Mouse (Mus musculus) myocyte (in vitro differentiated cells): Measurements from ENCODE around the gene Radil. TPM values are rescaled to one million over a fixed set of nuclear protein-coding genes. Genes with fewer than 3 reads are reported as not detected.

Experiments used
- H3K27me3 ChIP-seq: one replicate; pipeline ENCODE4 v1.6.1; 2011; ENCODE audit not compliant: control insufficient read depth, insufficient read depth, insufficient read length
- H3K36me3 ChIP-seq: one replicate; pipeline ENCODE4 v1.6.1; 2011; ENCODE audit not compliant: control insufficient read depth, insufficient read depth
- H3K4me2 ChIP-seq: one replicate; pipeline ENCODE4 v1.6.1; 2011; ENCODE audit warnings: low read depth, control low read depth
- H3K4me3 ChIP-seq: one replicate; pipeline ENCODE4 v1.5.1; 2011; ENCODE audit warnings: mild to moderate bottlenecking, control low read depth, moderate library complexity
- H3K79me2 ChIP-seq: one replicate; pipeline ENCODE4 v1.6.1; 2011; ENCODE audit not compliant: control insufficient read depth, insufficient read depth
- H3ac ChIP-seq: one replicate; pipeline ENCODE4 v1.6.1; 2011; ENCODE audit not compliant: control insufficient read depth, insufficient read length
- CEBPB ChIP-seq: IDR thresholded peaks from 2 replicates; pipeline ENCODE4 v1.6.1; 2011; ENCODE audit warnings: mild to moderate bottlenecking, moderate library complexity; ENCODE audit not compliant: poor library complexity, insufficient read depth, severe bottlenecking
- E2F4 ChIP-seq: IDR thresholded peaks from one replicate; pipeline ENCODE4 v1.6.1; 2011; ENCODE audit warnings: mild to moderate bottlenecking, control low read depth, moderate library complexity; ENCODE audit not compliant: insufficient read depth
- MAX ChIP-seq: IDR thresholded peaks from one replicate; pipeline ENCODE4 v1.6.1; 2011; ENCODE audit warnings: low read depth, mild to moderate bottlenecking, control low read depth
- MYOD1 ChIP-seq, 3 experiments: IDR thresholded peaks; one replicate each; pipeline ENCODE4 v1.6.1; 2011; ENCODE audit warnings: control low read depth in 2 of 3, low read depth in 2 of 3, mild to moderate bottlenecking in 2 of 3, moderate library complexity in 1 of 3; ENCODE audit not compliant: insufficient read length in 2 of 3, control insufficient read depth in 1 of 3
- MYOG ChIP-seq, 3 experiments: IDR thresholded peaks; one replicate each; pipeline ENCODE4 v1.6.1; 2011; ENCODE audit warnings: control low read depth in 2 of 3, low read depth in 2 of 3, mild to moderate bottlenecking in 2 of 3; ENCODE audit not compliant: insufficient read length in 2 of 3, control insufficient read depth in 1 of 3, insufficient read depth in 1 of 3
- POLR2A ChIP-seq: IDR thresholded peaks from one replicate; pipeline ENCODE4 v1.6.1; 2011; ENCODE audit warnings: low read depth, mild to moderate bottlenecking, control low read depth, moderate library complexity; ENCODE audit not compliant: insufficient read length
- POLR2AphosphoS2 ChIP-seq: IDR thresholded peaks from one replicate; pipeline ENCODE4 v1.6.1; 2011; ENCODE audit warnings: low read depth, control low read depth; ENCODE audit not compliant: insufficient read length
- REST ChIP-seq: IDR thresholded peaks from one replicate; pipeline ENCODE4 v1.6.1; 2011; ENCODE audit warnings: mild to moderate bottlenecking, control low read depth, moderate library complexity; ENCODE audit not compliant: insufficient read depth, insufficient read length
- SRF ChIP-seq: IDR thresholded peaks from one replicate; pipeline ENCODE4 v1.6.1; 2011; ENCODE audit warnings: low read depth; ENCODE audit not compliant: control insufficient read depth, insufficient read length
- TCF12 ChIP-seq: IDR thresholded peaks from one replicate; pipeline ENCODE4 v1.6.1; 2011; ENCODE audit warnings: mild to moderate bottlenecking, control low read depth; ENCODE audit not compliant: poor library complexity, insufficient read depth, severe bottlenecking
- TCF3 ChIP-seq: IDR thresholded peaks from one replicate; pipeline ENCODE4 v1.6.1; 2011; ENCODE audit warnings: low read depth, control low read depth; ENCODE audit not compliant: insufficient read length
- USF1 ChIP-seq: IDR thresholded peaks from one replicate; pipeline ENCODE4 v1.6.1; 2011; ENCODE audit warnings: low read depth, mild to moderate bottlenecking, control low read depth, moderate library complexity
- polyA plus RNA-seq: library from polyadenylated mRNA; unstranded; fragments of >200 nt; fragmentation: generic; extraction: Trizol; gene quantifications from one replicate; pipeline ENCODE4 v1.2.1, GENCODE M21; 2012; ENCODE audit warnings: missing spikeins

Radil gene
- polyA plus RNA-seq, 1 experiment, result 1.6 TPM

GRCm38 (mm10) chr5:142463011-142463410 lies 87.9 kb downstream of the Radil start:
- TF ChIP-seq MYOG (IDR thresholded peaks at IDR 0.05; ENCODE audit: control insufficient read depth in 1 of 3, insufficient read depth in 1 of 3, insufficient read length in 2 of 3, low read depth in 2 of 3) (no peak), MYOD1 (IDR thresholded peaks at IDR 0.05; ENCODE audit: control insufficient read depth in 1 of 3, insufficient read length in 2 of 3, low read depth in 2 of 3) (no peak), SRF (no peak), TCF3 (no peak), USF1 (no peak), REST (no peak), POLR2AphosphoS2 (no peak), CEBPB (no peak), TCF12 (no peak)

GRCm38 (mm10) chr5:142462641-142462948 lies 88.3 kb downstream of the Radil start:
- Histone ChIP-seq H3K4me3 (no peak overlapping the region), H3ac (no peak overlapping the region), H3K79me2 (no peaks in the 10 kb centered on the region), H3K4me2 (no peak overlapping the region), H3K36me3 (no peaks in the 10 kb centered on the region), H3K27me3 (no peaks in the 10 kb centered on the region)
- TF ChIP-seq REST (no peak), E2F4 (no peak), POLR2A (no peak), USF1 (no peak), CEBPB (no peak), MYOD1 (IDR thresholded peaks at IDR 0.05; ENCODE audit: control insufficient read depth in 1 of 3, insufficient read length in 2 of 3, low read depth in 2 of 3) (no peak), MYOG (IDR thresholded peaks at IDR 0.05; ENCODE audit: control insufficient read depth in 1 of 3, insufficient read depth in 1 of 3, insufficient read length in 2 of 3, low read depth in 2 of 3) (no peak), TCF12 (no peak), SRF (no peak), TCF3 (no peak)

More at GRCm38 (mm10) chr5:142463011-142463410, 87.9 kb downstream of the Radil start:
- H3K79me2 ChIP-seq, result no peaks in the 10 kb centered on the region
- H3K4me3 ChIP-seq, result peak overlapping the region; percentile 51
- peak overlapping the region; percentile 87 for H3K4me2 ChIP-seq
- no peak overlapping the region for H3ac ChIP-seq
- H3K36me3 ChIP-seq, result no peaks in the 10 kb centered on the region
- H3K27me3 ChIP-seq, result no peaks in the 10 kb centered on the region

- H3ac ChIP-seq, result no peak overlapping the region
- H3K27me3 ChIP-seq, result no peaks in the 10 kb centered on the region
- H3K4me3 ChIP-seq, result no peak overlapping the region
- H3K79me2 ChIP-seq, result no peaks in the 10 kb centered on the region
- no peaks in the 10 kb centered on the region for H3K36me3 ChIP-seq
- no peak overlapping the region for H3K4me2 ChIP-seq
- no peak for TF ChIP-seq MYOG (IDR thresholded peaks at IDR 0.05; ENCODE audit: control insufficient read depth in 1 of 3, insufficient read depth in 1 of 3, insufficient read length in 2 of 3, low read depth in 2 of 3)
- TF ChIP-seq TCF3, result no peak
- no peak for TF ChIP-seq MAX
- no peak for TF ChIP-seq POLR2A
- TF ChIP-seq SRF, result no peak
- no peak for TF ChIP-seq POLR2AphosphoS2
- no peak for TF ChIP-seq TCF12
- TF ChIP-seq REST, result no peak
- TF ChIP-seq CEBPB, result no peak
- TF ChIP-seq USF1, result no peak
- no peak for TF ChIP-seq MYOD1 (IDR thresholded peaks at IDR 0.05; ENCODE audit: control insufficient read depth in 1 of 3, insufficient read length in 2 of 3, low read depth in 2 of 3)
- no peak for TF ChIP-seq E2F4
These were observed 88.8 kb downstream of the Radil start for GRCm38 (mm10) chr5:142461942-142462640.

- H3K4me3 ChIP-seq, result no peak overlapping the region
- H3K36me3 ChIP-seq, result no peaks in the 10 kb centered on the region
- TF ChIP-seq TCF3, result no peak
- TF ChIP-seq E2F4, result no peak
- TF ChIP-seq SRF, result no peak
- TF ChIP-seq MAX, result no peak
- TF ChIP-seq USF1, result no peak
- no peak for TF ChIP-seq CEBPB
- no peak for TF ChIP-seq REST
- no peaks in the 10 kb centered on the region for H3K79me2 ChIP-seq
- H3K4me2 ChIP-seq, result no peak overlapping the region
- no peak overlapping the region for H3ac ChIP-seq
- H3K27me3 ChIP-seq, result no peaks in the 10 kb centered on the region
These were observed 91.1 kb downstream of the Radil start for GRCm38 (mm10) chr5:142459834-142460233.

GRCm38 (mm10) chr5:142458791-142459557 lies 91.9 kb downstream of the Radil start:
- H3K36me3 ChIP-seq, result no peaks in the 10 kb centered on the region
- no peak for TF ChIP-seq REST
- TF ChIP-seq E2F4, result no peak
- no peak for TF ChIP-seq SRF
- TF ChIP-seq CEBPB, result no peak
- no peak for TF ChIP-seq MYOG (IDR thresholded peaks at IDR 0.05; ENCODE audit: control insufficient read depth in 1 of 3, insufficient read depth in 1 of 3, insufficient read length in 2 of 3, low read depth in 2 of 3)
- no peak for TF ChIP-seq POLR2AphosphoS2
- TF ChIP-seq MYOD1 (IDR thresholded peaks at IDR 0.05; ENCODE audit: control insufficient read depth in 1 of 3, insufficient read length in 2 of 3, low read depth in 2 of 3), result no peak
- TF ChIP-seq TCF12, result no peak
- TF ChIP-seq MAX, result no peak
- no peak for TF ChIP-seq TCF3

More at GRCm38 (mm10) chr5:142458791-142459557, 91.9 kb downstream of the Radil start:
- H3K4me3 ChIP-seq, result no peak overlapping the region
- no peak overlapping the region for H3K4me2 ChIP-seq
- no peak overlapping the region for H3ac ChIP-seq
- no peaks in the 10 kb centered on the region for H3K79me2 ChIP-seq
- no peaks in the 10 kb centered on the region for H3K27me3 ChIP-seq
